Mouse (Mus musculus): ENCODE data around the gene Galnt6. TPM values are rescaled to one million over a fixed set of nuclear protein-coding genes. Genes with fewer than 3 reads are reported as not detected.
"Not testable (repeated sequence)": the region's sequence is repeated elsewhere in the genome, so short reads cannot be mapped to it uniquely, and the experiment has no call there.

Galnt6 gene
- polyA plus RNA-seq (2015; fragmentation: Nextera tagmentation; extraction: Ambion mirVana): 1.8 TPM in 2 replicates

GRCm38 (mm10) chr15:100729281-100729985, at the start of gene Galnt6:
Gene Galnt6 (minus strand): TSS chr15:100729376.
- no peaks in the 10 kb centered on the region for H3K36me3 ChIP-seq (ENCODE audit: control insufficient read depth, insufficient read depth)
- H3K9ac ChIP-seq (ENCODE audit: low read depth, low read length): peak within 1 kb of the TSS; percentile 33

GRCm38 (mm10) chr15:100777020-100778016, 48.1 kb upstream of the Galnt6 start:
- Histone ChIP-seq H3K27ac (ENCODE audit: low read length) (no peak overlapping the region), H3K27me3 (ENCODE audit: control insufficient read depth, insufficient read depth, low read depth, low read length) (peaks cover 2% of the 10 kb centered on the region; the same call in 1 of the 2 replicates), H3K4me2 (ENCODE audit: low read depth, low read length) (no peak overlapping the region), H3K36me3 (ENCODE audit: control insufficient read depth, insufficient read depth) (no peaks in the 10 kb centered on the region), H3K9me3 (replicated peaks; ENCODE audit: control insufficient read depth, low read length) (no peaks in the 10 kb centered on the region), H3K4me1 (ENCODE audit: control insufficient read depth, low read depth, low read length) (no peaks in the 10 kb centered on the region), H3K4me3 (ENCODE audit: low read depth, low read length) (no peak overlapping the region), H3K9ac (ENCODE audit: low read depth, low read length) (no peak overlapping the region)
- WGBS (ENCODE audit: insufficient replicate concordance): 61% methylated on average over 32 of the region's 32 CpGs
- no peak for ATAC-seq (ENCODE audit: low read depth)

More at GRCm38 (mm10) chr15:100729281-100729985, at the start of gene Galnt6:
- WGBS (ENCODE audit: insufficient replicate concordance): 7% methylated on average over 56 of the region's 57 CpGs
- Histone ChIP-seq H3K9me3 (replicated peaks; ENCODE audit: control insufficient read depth, low read length) (no peaks in the 10 kb centered on the region), H3K4me3 (ENCODE audit: low read depth, low read length) (peak within 1 kb of the TSS; percentile 47), H3K4me2 (ENCODE audit: low read depth, low read length) (peak within 1 kb of the TSS; percentile 60), H3K27ac (ENCODE audit: low read length) (no peak within 1 kb of the TSS), H3K4me1 (ENCODE audit: control insufficient read depth, low read depth, low read length) (peaks cover 13% of the 10 kb centered on the region), H3K27me3 (ENCODE audit: control insufficient read depth, insufficient read depth, low read depth, low read length) (peaks cover 46% of the 10 kb centered on the region)
- peak; percentile 64 for ATAC-seq (ENCODE audit: low read depth)

GRCm38 (mm10) chr15:100776424-100776823, 47.2 kb upstream of the Galnt6 start:
- no peak overlapping the region for H3K4me2 ChIP-seq (ENCODE audit: low read depth, low read length)
- WGBS (ENCODE audit: insufficient replicate concordance): 77% methylated on average over 3 of the region's 3 CpGs
- ATAC-seq (ENCODE audit: low read depth): no peak
- H3K4me1 ChIP-seq (ENCODE audit: control insufficient read depth, low read depth, low read length): no peaks in the 10 kb centered on the region
- H3K27me3 ChIP-seq (ENCODE audit: control insufficient read depth, insufficient read depth, low read depth, low read length): peaks cover 2% of the 10 kb centered on the region; the same call in 1 of the 2 replicates
- no peaks in the 10 kb centered on the region for H3K36me3 ChIP-seq (ENCODE audit: control insufficient read depth, insufficient read depth)
- H3K9ac ChIP-seq (ENCODE audit: low read depth, low read length): no peak overlapping the region
- no peaks in the 10 kb centered on the region for H3K9me3 ChIP-seq (replicated peaks; ENCODE audit: control insufficient read depth, low read length)
- no peak overlapping the region for H3K4me3 ChIP-seq (ENCODE audit: low read depth, low read length)
- H3K27ac ChIP-seq (ENCODE audit: low read length): no peak overlapping the region

GRCm38 (mm10) chr15:100775189-100776166, 46.3 kb upstream of the Galnt6 start:
- Histone ChIP-seq H3K27ac (ENCODE audit: low read length) (no peak overlapping the region), H3K9me3 (replicated peaks; ENCODE audit: control insufficient read depth, low read length) (no peaks in the 10 kb centered on the region; the same call in 1 of the 2 replicates), H3K4me2 (ENCODE audit: low read depth, low read length) (no peak overlapping the region), H3K9ac (ENCODE audit: low read depth, low read length) (no peak overlapping the region), H3K36me3 (ENCODE audit: control insufficient read depth, insufficient read depth) (no peaks in the 10 kb centered on the region), H3K27me3 (ENCODE audit: control insufficient read depth, insufficient read depth, low read depth, low read length) (peaks cover 2% of the 10 kb centered on the region; the same call in 1 of the 2 replicates), H3K4me1 (ENCODE audit: control insufficient read depth, low read depth, low read length) (no peaks in the 10 kb centered on the region), H3K4me3 (ENCODE audit: low read depth, low read length) (no peak overlapping the region)
- 56% methylated on average over 19 of the region's 19 CpGs for WGBS (ENCODE audit: insufficient replicate concordance)
- no peak for ATAC-seq (ENCODE audit: low read depth)

- not testable (repeated sequence) for H3K9me3 ChIP-seq (replicated peaks; ENCODE audit: control insufficient read depth, low read length); H3K9ac ChIP-seq (ENCODE audit: low read depth, low read length); H3K4me2 ChIP-seq (ENCODE audit: low read depth, low read length); H3K4me3 ChIP-seq (ENCODE audit: low read depth, low read length); H3K36me3 ChIP-seq (ENCODE audit: control insufficient read depth, insufficient read depth); H3K27me3 ChIP-seq (ENCODE audit: control insufficient read depth, insufficient read depth, low read depth, low read length); H3K4me1 ChIP-seq (ENCODE audit: control insufficient read depth, low read depth, low read length); ATAC-seq (ENCODE audit: low read depth); H3K27ac ChIP-seq (ENCODE audit: low read length)
- WGBS (ENCODE audit: insufficient replicate concordance): 71% methylated on average over 6 of the region's 6 CpGs
Observed at GRCm38 (mm10) chr15:100773859-100774258, 44.7 kb upstream of the Galnt6 start.

- WGBS (ENCODE audit: insufficient replicate concordance): 65% methylated on average over 4 of the region's 4 CpGs
- H3K9me3 ChIP-seq (replicated peaks; ENCODE audit: control insufficient read depth, low read length): no peaks in the 10 kb centered on the region; the same call in none of the 2 replicates
- H3K36me3 ChIP-seq (ENCODE audit: control insufficient read depth, insufficient read depth): no peaks in the 10 kb centered on the region
- no peak overlapping the region for H3K4me2 ChIP-seq (ENCODE audit: low read depth, low read length)
- ATAC-seq (ENCODE audit: low read depth): no peak
- no peak overlapping the region for H3K27ac ChIP-seq (ENCODE audit: low read length)
- H3K9ac ChIP-seq (ENCODE audit: low read depth, low read length): no peak overlapping the region
- H3K4me3 ChIP-seq (ENCODE audit: low read depth, low read length): no peak overlapping the region
- H3K4me1 ChIP-seq (ENCODE audit: control insufficient read depth, low read depth, low read length): no peaks in the 10 kb centered on the region
- H3K27me3 ChIP-seq (ENCODE audit: control insufficient read depth, insufficient read depth, low read depth, low read length): peaks cover 2% of the 10 kb centered on the region
Observed at GRCm38 (mm10) chr15:100772685-100773084, 43.5 kb upstream of the Galnt6 start.

- Histone ChIP-seq H3K4me3 (ENCODE audit: low read depth, low read length) (no peak overlapping the region), H3K9me3 (replicated peaks; ENCODE audit: control insufficient read depth, low read length) (no peaks in the 10 kb centered on the region; the same call in none of the 2 replicates), H3K27ac (ENCODE audit: low read length) (no peak overlapping the region), H3K9ac (ENCODE audit: low read depth, low read length) (no peak overlapping the region), H3K27me3 (ENCODE audit: control insufficient read depth, insufficient read depth, low read depth, low read length) (peaks cover 10% of the 10 kb centered on the region), H3K4me2 (ENCODE audit: low read depth, low read length) (no peak overlapping the region), H3K4me1 (ENCODE audit: control insufficient read depth, low read depth, low read length) (no peaks in the 10 kb centered on the region), H3K36me3 (ENCODE audit: control insufficient read depth, insufficient read depth) (no peaks in the 10 kb centered on the region)
- ATAC-seq (ENCODE audit: low read depth): no peak
- WGBS (ENCODE audit: insufficient replicate concordance): 82% methylated on average over 5 of the region's 5 CpGs
Observed at GRCm38 (mm10) chr15:100770338-100770737, 41.2 kb upstream of the Galnt6 start.

GRCm38 (mm10) chr15:100769023-100769422, 39.8 kb upstream of the Galnt6 start:
- not testable (repeated sequence) for H3K4me3 ChIP-seq (ENCODE audit: low read depth, low read length); H3K9ac ChIP-seq (ENCODE audit: low read depth, low read length); H3K4me2 ChIP-seq (ENCODE audit: low read depth, low read length); H3K4me1 ChIP-seq (ENCODE audit: control insufficient read depth, low read depth, low read length); H3K36me3 ChIP-seq (ENCODE audit: control insufficient read depth, insufficient read depth); H3K27ac ChIP-seq (ENCODE audit: low read length); H3K9me3 ChIP-seq (replicated peaks; ENCODE audit: control insufficient read depth, low read length); ATAC-seq (ENCODE audit: low read depth)
- 64% methylated on average over 4 of the region's 4 CpGs for WGBS (ENCODE audit: insufficient replicate concordance)
- peaks cover 16% of the 10 kb centered on the region for H3K27me3 ChIP-seq (ENCODE audit: control insufficient read depth, insufficient read depth, low read depth, low read length)

All from liver, embryonic 16.5 days (tissue).